Mouse (Mus musculus) cortical plate, adult 2 months (tissue): ENCODE data around the gene Faim.

Experiments used
- CTCF ChIP-seq: fragments of 200-500 bp; IDR thresholded peaks from 2 replicates; pipeline ENCODE4 v1.5.1; 2011; ENCODE audit warnings: mild to moderate bottlenecking, control low read depth, low read length; ENCODE audit not compliant: insufficient read depth; ENCODE audit errors: extremely low read depth
- POLR2A ChIP-seq: fragments of 200-500 bp; IDR thresholded peaks from 2 replicates; pipeline ENCODE4 v1.6.1; 2011; ENCODE audit warnings: mild to moderate bottlenecking, low read length, control low read depth; ENCODE audit not compliant: insufficient read depth; ENCODE audit errors: extremely low read depth

GRCm38 (mm10) chr9:98961591-98962477 is 24.3 kb upstream of the Faim start:
- TF ChIP-seq CTCF (no peak), POLR2A (no peak)
